Mouse (Mus musculus) cerebellum, postnatal 25 days (tissue): Measurements from ENCODE around the gene Emsy.

Experiments used
- DNase-seq, 2 experiments: peaks; one replicate each; pipeline ENCODE4 v3.0.0; 2021; ENCODE audit warnings: mixed read lengths in 2 of 2

Emsy gene

GRCm38 (mm10) chr7:98656531-98657221 is at the start of gene Emsy:
Emsy (minus strand) TSS chr7:98656783.
- peak; percentile 95 for DNase-seq

- no peak for DNase-seq
Measured at GRCm38 (mm10) chr7:98704276-98704675, 47.7 kb upstream of the Emsy start.

- DNase-seq, result peak in 1 of 2 experiments; percentile 66
Measured at GRCm38 (mm10) chr7:98703365-98703881, 46.8 kb upstream of the Emsy start.

GRCm38 (mm10) chr7:98702283-98703240 is 46.0 kb upstream of the Emsy start, which contains the start of gene Thap12:
Thap12 (plus strand) TSS chr7:98703103.
- DNase-seq, result peak; percentile 99 to 100

GRCm38 (mm10) chr7:98701771-98702170 is 45.2 kb upstream of the Emsy start:
- DNase-seq, result peak in 1 of 2 experiments; percentile 58

- no peak for DNase-seq
Measured at GRCm38 (mm10) chr7:98698590-98698989, 42.0 kb upstream of the Emsy start.

- DNase-seq, result no peak
Measured at GRCm38 (mm10) chr7:98698041-98698440, 41.5 kb upstream of the Emsy start.

GRCm38 (mm10) chr7:98697496-98697895 is 40.9 kb upstream of the Emsy start:
- peak in 1 of 2 experiments; percentile 26 for DNase-seq

- no peak for DNase-seq
Measured at GRCm38 (mm10) chr7:98694046-98694445, 37.5 kb upstream of the Emsy start.

GRCm38 (mm10) chr7:98692761-98693546 is 36.4 kb upstream of the Emsy start:
- DNase-seq, result no peak

- DNase-seq, result no peak
Measured at GRCm38 (mm10) chr7:98690831-98691230, 34.2 kb upstream of the Emsy start.

GRCm38 (mm10) chr7:98690126-98690525 is 33.5 kb upstream of the Emsy start:
- no peak for DNase-seq

GRCm38 (mm10) chr7:98685895-98686294 is 29.3 kb upstream of the Emsy start:
- DNase-seq, result peak in 1 of 2 experiments; percentile 19

GRCm38 (mm10) chr7:98682821-98683220 is 26.2 kb upstream of the Emsy start:
- DNase-seq, result no peak

- DNase-seq, result no peak
Measured at GRCm38 (mm10) chr7:98680691-98681090, 24.1 kb upstream of the Emsy start.

- no peak for DNase-seq
Measured at GRCm38 (mm10) chr7:98678441-98678840, 21.9 kb upstream of the Emsy start.

- no peak for DNase-seq
Measured at GRCm38 (mm10) chr7:98677511-98677910, 20.9 kb upstream of the Emsy start.

GRCm38 (mm10) chr7:98674344-98674743 is 17.8 kb upstream of the Emsy start:
- DNase-seq, result no peak

- no peak for DNase-seq
Measured at GRCm38 (mm10) chr7:98672241-98672955, 15.8 kb upstream of the Emsy start.

GRCm38 (mm10) chr7:98671416-98671815 is 14.8 kb upstream of the Emsy start:
- no peak for DNase-seq

GRCm38 (mm10) chr7:98670831-98671230 is 14.2 kb upstream of the Emsy start:
- DNase-seq, result no peak
